Mouse (Mus musculus): Measurements from ENCODE around the gene Ncapg2. TPM values are rescaled to one million over a fixed set of nuclear protein-coding genes. Genes with fewer than 3 reads are reported as not detected.

Gene Ncapg2
- total and polyA plus RNA-seq, 2 experiments from 2014 or later = 6.3 to 8.8 TPM

- ATAC-seq = peak; percentile 29; the same call in 1 of the 2 replicates
- no peak for DNase-seq (ENCODE audit: low spot score)
- no peak overlapping the region for H3K4me3 ChIP-seq (ENCODE audit: low read length)
These were observed 95.5 kb downstream of the Ncapg2 start for GRCm38 (mm10) chr12:116500652-116501051.

DNA sequence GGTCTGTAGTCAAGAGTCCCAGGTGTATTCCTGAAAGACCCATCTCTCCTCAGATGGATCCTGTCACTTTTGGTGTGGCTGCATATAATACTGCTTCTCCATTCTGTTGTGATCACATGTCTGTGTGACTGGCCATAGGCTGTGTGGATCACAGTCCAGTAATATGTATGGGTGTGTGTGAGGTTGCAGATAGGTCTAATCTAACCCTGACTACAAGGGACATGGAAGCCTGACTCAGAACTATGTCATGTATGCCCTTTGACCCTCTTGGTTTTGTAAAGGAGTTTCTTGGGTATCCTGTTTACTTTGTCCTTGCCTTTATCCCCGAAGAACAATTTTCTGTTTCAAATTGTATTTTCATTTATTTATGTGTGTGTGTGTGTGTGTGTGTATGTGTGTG lies 107.3 kb downstream of the Ncapg2 start:
- no peaks in the 10 kb centered on the region for H3K27me3 ChIP-seq (ENCODE audit: insufficient read depth, low read length)
- DNase-seq (ENCODE audit: low spot score) (no peak), ATAC-seq (no peak)
- H3K9ac ChIP-seq (replicated peaks; ENCODE audit: low read length) = no peak overlapping the region
- no peaks in the 10 kb centered on the region for H3K4me1 ChIP-seq (ENCODE audit: insufficient read depth, low read length)
- H3K36me3 ChIP-seq (ENCODE audit: insufficient read depth, low read length) = no peaks in the 10 kb centered on the region
- 96% methylated on average over 1 of the region's 1 CpGs for WGBS
- no peak overlapping the region for H3K27ac ChIP-seq
- no peak overlapping the region for H3K4me2 ChIP-seq (ENCODE audit: low read depth, low read length)
- no peaks in the 10 kb centered on the region for H3K9me3 ChIP-seq (ENCODE audit: low read length)
- no peak for TF ChIP-seq CTCF (IDR thresholded peaks at IDR 0.05; ENCODE audit: low read depth)
- no peak overlapping the region for H3K4me3 ChIP-seq (ENCODE audit: low read length)

More at GRCm38 (mm10) chr12:116500652-116501051, 95.5 kb downstream of the Ncapg2 start:
- Histone ChIP-seq H3K4me2 (ENCODE audit: low read depth, low read length) (no peak overlapping the region), H3K9ac (replicated peaks; ENCODE audit: low read length) (no peak overlapping the region), H3K27me3 (ENCODE audit: insufficient read depth, low read length) (no peaks in the 10 kb centered on the region), H3K4me1 (ENCODE audit: insufficient read depth, low read length) (no peaks in the 10 kb centered on the region), H3K9me3 (ENCODE audit: low read length) (no peaks in the 10 kb centered on the region), H3K27ac (no peak overlapping the region), H3K36me3 (ENCODE audit: insufficient read depth, low read length) (no peaks in the 10 kb centered on the region)
- no peak for TF ChIP-seq CTCF (IDR thresholded peaks at IDR 0.05; ENCODE audit: low read depth)
- 70% methylated on average over 11 of the region's 11 CpGs for WGBS

Other genes with a start within 250 kb of the Ncapg2 start
- gene Wdr60, start 142.4 kb upstream of the Ncapg2 start, total RNA-seq (2014; rRNA removed) = 6.7 and 8.4 TPM in 2 replicates
- 16.8 and 17.7 TPM in 2 replicates for gene Wdr60, start 142.4 kb upstream of the Ncapg2 start, polyA plus RNA-seq (2015; fragmentation: Nextera tagmentation; extraction: Ambion mirVana)
- not detected in 2 replicates for gene Gm11027, start 130.0 kb upstream of the Ncapg2 start, total RNA-seq (2014; rRNA removed)
- not detected in 2 replicates for gene Gm11027, start 130.0 kb upstream of the Ncapg2 start, polyA plus RNA-seq (2015; fragmentation: Nextera tagmentation; extraction: Ambion mirVana)
- gene Esyt2, start 124.2 kb upstream of the Ncapg2 start, total RNA-seq (2014; rRNA removed) = 33.9 and 36.7 TPM in 2 replicates
- 8.6 and 8.9 TPM in 2 replicates for gene Esyt2, start 124.2 kb upstream of the Ncapg2 start, polyA plus RNA-seq (2015; fragmentation: Nextera tagmentation; extraction: Ambion mirVana)
- gene Ptprn2, start 80.3 kb downstream of the Ncapg2 start, total RNA-seq (2014; rRNA removed) = 101 and 104 TPM in 2 replicates
- 16.9 and 18.4 TPM in 2 replicates for gene Ptprn2, start 80.3 kb downstream of the Ncapg2 start, polyA plus RNA-seq (2015; fragmentation: Nextera tagmentation; extraction: Ambion mirVana)

Measured in hindbrain, postnatal 0 days (tissue).